Mouse (Mus musculus): Measurements from ENCODE around the gene Zfp444.

DNA sequence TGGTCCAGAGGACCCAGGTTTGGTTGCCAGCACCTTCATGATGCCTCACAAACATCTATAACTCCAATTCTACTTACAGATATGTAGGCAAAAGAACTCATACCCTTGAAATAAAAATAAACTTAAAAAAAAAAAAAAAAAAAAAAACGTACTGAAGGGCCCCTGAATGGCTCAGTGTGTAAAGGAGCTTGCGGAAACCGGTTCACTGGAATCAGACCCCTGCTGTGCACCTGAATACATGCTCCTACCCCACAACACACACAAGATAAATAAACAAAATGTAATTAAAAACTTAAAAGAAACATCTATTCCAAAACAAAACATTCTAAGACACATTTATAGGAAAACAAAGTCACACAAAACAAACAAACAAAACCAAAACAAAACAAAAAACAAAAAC is 48.1 kb downstream of the Zfp444 start:
- TF ChIP-seq USF1 (IDR thresholded peaks at IDR 0.05; ENCODE audit: low read depth, low read length) (no peak), MXI1 (IDR thresholded peaks at IDR 0.05; ENCODE audit: low read depth, low read length) (no peak), CTCF (IDR thresholded peaks at IDR 0.05 in 2 of 3, conservative IDR thresholded peaks at IDR 0.05 in 1 of 3; ENCODE audit: control insufficient read depth in 1 of 3, insufficient read depth in 1 of 3, low read depth in 2 of 3, low read length in 3 of 3, poor library complexity in 1 of 3, severe bottlenecking in 1 of 3) (no peak), POLR2A (IDR thresholded peaks at IDR 0.05; ENCODE audit: control insufficient read depth in 1 of 2, insufficient read depth in 1 of 2, low read depth in 1 of 2, low read length in 2 of 2, poor library complexity in 1 of 2) (no peak), TCF12 (IDR thresholded peaks at IDR 0.05; ENCODE audit: low read depth, low read length) (no peak)
